Mouse (Mus musculus): Measurements from ENCODE around the gene Rnf41.

The Rnf41 gene

DNA sequence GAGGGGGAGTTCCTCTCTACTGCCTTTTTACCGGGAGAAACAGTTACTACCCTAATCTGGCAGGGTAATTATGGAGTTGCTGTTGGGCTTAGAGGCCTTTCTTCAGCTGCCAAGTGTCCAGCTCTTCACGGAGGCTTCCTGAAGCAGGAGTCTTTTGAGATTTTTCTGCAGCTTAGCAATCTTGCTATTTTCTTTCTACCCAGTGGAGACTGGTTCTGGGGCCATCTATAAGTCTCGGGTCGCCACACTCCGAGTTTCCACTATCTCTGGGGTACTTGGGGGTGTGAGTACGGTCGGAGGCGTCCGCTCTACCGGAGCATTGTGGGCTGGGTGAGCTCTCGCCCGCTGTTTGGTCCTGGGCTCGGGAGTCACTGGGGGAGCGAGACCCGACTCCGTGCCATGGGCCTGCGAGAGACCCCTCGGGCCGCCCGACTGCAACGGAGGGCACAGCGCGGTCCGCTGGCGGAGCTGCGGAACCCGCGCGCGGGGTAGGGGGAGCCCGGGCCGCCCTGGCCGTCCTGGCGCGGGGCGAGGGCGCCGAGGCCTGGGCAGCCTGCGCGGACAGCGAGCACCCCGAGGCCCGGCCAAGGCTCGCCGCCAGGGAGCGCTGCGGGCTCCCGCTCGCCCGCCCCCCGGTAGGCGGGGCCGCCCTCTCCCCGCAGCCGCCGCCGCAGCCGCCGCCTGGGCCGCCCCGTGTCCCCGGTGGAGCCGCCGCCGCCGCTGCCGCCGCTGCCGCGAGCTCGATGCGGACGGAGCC, 34.8 kb upstream of the Rnf41 start, which contains the start of gene Ankrd52:
Ankrd52 (plus strand) TSS at position 661 of the 757 bp plus-strand sequence.
- ChIA-PET POLR2A (interaction anchor here in 3 of 4 experiments (0.5 to 5.7 kb wide), 55 partner anchors 8 to 371 kb away, joined by 3 to 43 read pairs (median 4); partner anchors contain the start of genes Cnpy2 (in 3 of the 3), Myl6 (in 3 of the 3), Nabp2 (in 3 of the 3) and Pan2 (in 3 of the 3)), CTCF (interaction anchor here (0.6 to 2.6 kb wide), 25 partner anchors 8 to 219 kb away, joined by 3 to 11 read pairs (median 4); partner anchors contain the start of genes Nabp2 (in 2 of the 4), Rnf41 (in 2 of the 4), Cnpy2 (in 1 of the 4) and Coq10a (in 1 of the 4))

DNA sequence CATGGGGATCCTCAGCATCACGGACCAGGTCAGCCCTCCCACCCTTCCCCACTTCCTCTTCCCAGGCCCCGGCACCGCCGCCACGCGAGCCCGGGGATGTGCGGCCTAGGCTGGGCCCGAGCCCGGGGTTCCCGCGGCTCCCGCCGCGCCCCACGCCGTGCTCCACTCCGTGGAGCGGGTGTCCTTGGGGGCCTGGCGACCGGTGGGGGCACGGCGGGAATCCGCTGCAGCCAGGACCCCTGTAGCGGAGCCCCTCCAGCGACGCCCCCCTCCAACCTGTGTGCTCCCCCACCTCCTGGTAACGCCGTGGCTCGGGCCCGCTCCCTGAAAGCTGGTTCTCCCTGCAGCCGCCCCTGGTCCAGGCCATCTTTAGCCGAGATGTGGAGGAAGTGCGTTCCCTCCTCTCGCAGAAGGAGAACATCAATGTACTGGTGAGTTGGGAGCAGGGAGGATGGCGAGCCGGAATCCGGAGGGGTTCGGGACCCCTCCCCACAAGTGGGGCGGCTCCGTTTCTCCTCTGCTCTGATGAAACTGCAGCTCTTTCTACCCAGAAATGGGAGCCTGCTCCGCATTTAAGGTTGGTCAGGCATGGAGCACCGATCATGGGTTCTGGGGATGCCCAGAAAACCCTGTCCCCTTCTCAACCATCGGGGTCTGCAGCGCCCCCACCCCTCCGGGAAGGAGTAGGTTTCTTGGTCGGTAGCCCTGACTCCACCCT, 34.1 kb upstream of the Rnf41 start:
- ChIA-PET CTCF (interaction anchor here (0.6 to 2.6 kb wide), 13 partner anchors 9 to 937 kb away, joined by 3 to 11 read pairs (median 6); partner anchors contain the start of genes Nabp2 (in 2 of the 4), Rnf41 (in 2 of the 4), Coq10a (in 1 of the 4) and Esyt1 (in 1 of the 4)), POLR2A (interaction anchor here in 3 of 4 experiments (0.5 to 5.7 kb wide), 40 partner anchors 8 to 370 kb away, joined by 3 to 43 read pairs (median 4); partner anchors contain the start of genes Cnpy2 (in 3 of the 3), Myl6 (in 3 of the 3), Nabp2 (in 3 of the 3) and Rnf41 (in 3 of the 3))

DNA sequence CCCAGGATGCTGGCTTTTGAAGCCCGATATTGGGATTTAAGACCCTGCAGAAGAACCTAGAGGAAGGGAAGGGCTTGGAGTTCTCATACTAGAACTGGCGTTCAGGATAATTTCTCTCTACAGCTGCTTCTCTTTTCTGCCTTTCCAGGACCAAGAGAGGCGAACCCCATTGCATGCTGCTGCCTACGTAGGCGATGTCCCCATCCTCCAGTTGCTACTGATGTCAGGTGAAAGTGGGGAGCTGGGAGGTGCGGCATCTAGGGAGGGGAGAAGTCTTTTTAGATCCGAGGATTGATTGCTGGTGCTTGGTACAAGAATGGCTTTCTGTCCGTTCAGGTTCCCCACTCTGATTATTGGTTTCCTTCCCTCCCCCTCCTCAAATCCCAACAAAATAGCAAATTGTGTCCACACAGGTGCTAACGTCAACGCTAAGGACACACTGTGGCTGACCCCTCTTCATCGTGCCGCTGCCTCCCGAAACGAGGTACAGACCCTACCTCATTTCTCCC, 33.5 kb upstream of the Rnf41 start:
- POLR2A ChIA-PET, result interaction anchor here in 3 of 4 experiments (0.7 to 5.7 kb wide), 20 partner anchors 8 to 188 kb away, joined by 3 to 43 read pairs (median 6); partner anchors contain the start of genes Cnpy2 (in 2 of the 3), Nabp2 (in 2 of the 3), Rnf41 (in 2 of the 3) and Coq10a (in 1 of the 3)

GRCm38 (mm10) chr10:128378462-128378861, 33.0 kb upstream of the Rnf41 start:
- CTCF ChIA-PET, result interaction anchor here in 1 of 4 experiments (1.2 to 2.6 kb wide), 3 partner anchors 10 to 62 kb away, joined by 3 to 11 read pairs (median 5); partner anchors contain the start of gene Coq10a
- POLR2A ChIA-PET, result interaction anchor here in 3 of 4 experiments (0.6 to 5.7 kb wide), 14 partner anchors 8 to 187 kb away, joined by 3 to 43 read pairs (median 6); partner anchors contain the start of genes Cnpy2 (in 2 of the 3), Nabp2 (in 2 of the 3), Rnf41 (in 2 of the 3) and Myl6 (in 1 of the 3)

More for the DNA sequence above, 33.5 kb upstream of the Rnf41 start:
- CTCF ChIA-PET, result interaction anchor here in 3 of 4 experiments (0.7 to 2.6 kb wide), 7 partner anchors 9 to 235 kb away, joined by 3 to 11 read pairs (median 7); partner anchors contain the start of genes Coq10a (in 1 of the 3), Nabp2 (in 1 of the 3) and Rnf41 (in 1 of the 3)

DNA sequence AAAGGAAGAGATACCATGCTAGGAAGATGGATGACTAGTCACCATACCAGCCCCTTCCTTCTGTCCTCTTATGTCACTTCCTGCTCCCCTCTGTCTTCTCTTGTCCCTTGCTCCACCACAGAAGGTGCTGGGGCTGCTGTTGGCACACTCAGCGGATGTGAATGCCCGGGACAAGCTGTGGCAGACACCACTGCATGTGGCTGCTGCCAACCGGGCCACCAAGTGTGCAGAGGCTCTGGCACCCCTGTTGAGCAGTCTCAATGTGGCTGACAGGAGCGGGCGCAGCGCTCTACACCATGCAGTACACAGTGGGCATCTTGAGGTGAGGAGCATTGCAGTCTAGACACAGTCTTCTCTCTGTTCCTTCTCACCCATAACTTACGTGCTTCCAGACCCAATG, 32.2 kb upstream of the Rnf41 start:
- POLR2A ChIA-PET, result interaction anchor here in 2 of 4 experiments (0.9 to 3.0 kb wide), 5 partner anchors 9 to 187 kb away, joined by 3 to 10 read pairs (median 3); partner anchors contain the start of gene Pa2g4 (in 1 of the 2)
- CTCF ChIA-PET, result interaction anchor here in 1 of 4 experiments (1.2 kb wide), 1 partner anchor 21 kb away, joined by 3 read pairs; no protein-coding TSS in a partner anchor

GRCm38 (mm10) chr10:128380565-128380964, 30.9 kb upstream of the Rnf41 start:
- CTCF ChIA-PET, result interaction anchor here in 2 of 4 experiments (0.5 to 0.8 kb wide), 6 partner anchors 8 to 146 kb away, joined by 3 to 4 read pairs (median 3); partner anchors contain the start of genes Nabp2 (in 1 of the 2) and Rnf41 (in 1 of the 2)
- POLR2A ChIA-PET, result interaction anchor here in 3 of 4 experiments (0.6 to 3.0 kb wide), 19 partner anchors 10 to 350 kb away, joined by 3 to 10 read pairs (median 3); partner anchors contain the start of genes Nabp2 (in 2 of the 3), Rnf41 (in 2 of the 3), Coq10a (in 1 of the 3) and Cs (in 1 of the 3)

- ChIA-PET CTCF (interaction anchor here in 2 of 4 experiments (0.8 to 2.5 kb wide), 4 partner anchors 9 to 170 kb away, joined by 3 to 9 read pairs (median 4); no protein-coding TSS in a partner anchor), POLR2A (interaction anchor here in 2 of 4 experiments (0.7 to 2.0 kb wide), 10 partner anchors 11 to 202 kb away, joined by 3 to 7 read pairs (median 3); partner anchors contain the start of genes Cnpy2 (in 1 of the 2), Coq10a (in 1 of the 2), Nabp2 (in 1 of the 2) and Rnf41 (in 1 of the 2))
These were observed 29.0 kb upstream of the Rnf41 start for GRCm38 (mm10) chr10:128382482-128382881.

DNA sequence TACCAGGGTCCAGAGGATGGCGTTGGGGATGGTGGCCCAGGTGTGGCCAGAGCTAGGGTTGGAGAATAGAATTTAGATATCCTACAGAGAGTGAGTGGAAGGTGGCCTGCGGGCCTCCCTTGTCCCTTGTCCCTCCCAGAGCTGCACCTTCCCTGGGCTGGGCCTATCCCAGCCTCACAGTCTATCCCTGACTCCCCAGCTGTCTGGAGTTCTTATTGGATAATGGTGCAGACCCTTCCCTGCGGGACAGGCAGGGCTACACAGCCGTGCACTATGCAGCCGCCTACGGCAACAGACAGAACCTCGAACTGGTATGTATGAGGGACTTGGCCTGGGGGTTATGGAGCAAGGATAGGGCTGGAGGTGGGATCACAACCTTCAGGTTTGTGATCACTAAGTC, 25.6 kb upstream of the Rnf41 start:
- CTCF ChIA-PET, result interaction anchor here in 2 of 4 experiments (0.5 to 1.0 kb wide), 2 partner anchors 10 to 54 kb away, joined by 3 to 4 read pairs; no protein-coding TSS in a partner anchor
- POLR2A ChIA-PET, result interaction anchor here in 2 of 4 experiments (0.7 to 2.6 kb wide), 9 partner anchors 10 to 279 kb away, joined by 3 to 6 read pairs (median 4); partner anchors contain the start of genes Ankrd52 (in 1 of the 2) and Coq10a (in 1 of the 2)

DNA sequence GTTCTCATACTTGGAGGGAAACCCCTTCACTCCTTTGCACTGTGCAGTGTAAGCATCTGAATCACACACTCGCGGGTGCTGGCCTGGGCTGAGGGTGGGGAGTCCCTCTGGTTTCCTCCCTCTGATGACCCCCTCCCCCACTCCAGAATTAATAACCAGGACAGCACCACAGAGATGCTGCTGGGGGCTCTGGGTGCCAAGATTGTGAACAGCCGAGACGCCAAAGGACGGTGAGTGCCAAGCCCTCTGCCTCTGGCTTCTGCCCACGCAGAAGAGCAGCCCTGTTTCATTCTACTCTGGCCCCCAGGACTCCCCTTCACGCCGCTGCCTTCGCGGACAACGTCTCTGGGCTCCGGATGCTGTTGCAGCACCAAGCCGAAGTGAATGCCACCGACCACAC, 22.5 kb upstream of the Rnf41 start:
- CTCF ChIA-PET, result no interaction called here
- POLR2A ChIA-PET, result no interaction called here

DNA sequence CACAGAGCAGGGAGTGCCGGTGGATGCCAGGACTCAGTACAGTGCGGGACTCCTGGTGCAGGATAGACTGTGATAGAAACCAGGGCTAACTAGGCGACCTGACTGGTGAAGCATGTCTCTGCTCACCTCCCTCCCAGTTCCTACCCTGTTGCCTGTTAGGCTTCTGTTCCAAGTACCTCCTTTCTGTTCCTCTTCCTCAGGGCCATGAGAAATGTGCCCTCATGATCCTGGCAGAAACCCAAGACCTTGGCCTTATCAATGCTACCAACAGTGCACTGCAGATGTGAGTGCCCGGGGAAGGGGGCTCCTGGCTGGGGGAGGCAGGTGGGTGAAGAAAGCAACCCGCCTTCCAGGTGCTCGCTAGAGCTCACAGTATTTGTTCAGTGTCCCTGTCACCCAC, 21.9 kb upstream of the Rnf41 start:
- POLR2A ChIA-PET, result interaction anchor here (0.8 to 1.6 kb wide), 5 partner anchors 10 to 51 kb away, joined by 3 to 4 read pairs (median 3); partner anchors contain the start of genes Ankrd52 (in 1 of the 4) and Slc39a5 (in 1 of the 4)
- CTCF ChIA-PET, result no interaction called here

DNA sequence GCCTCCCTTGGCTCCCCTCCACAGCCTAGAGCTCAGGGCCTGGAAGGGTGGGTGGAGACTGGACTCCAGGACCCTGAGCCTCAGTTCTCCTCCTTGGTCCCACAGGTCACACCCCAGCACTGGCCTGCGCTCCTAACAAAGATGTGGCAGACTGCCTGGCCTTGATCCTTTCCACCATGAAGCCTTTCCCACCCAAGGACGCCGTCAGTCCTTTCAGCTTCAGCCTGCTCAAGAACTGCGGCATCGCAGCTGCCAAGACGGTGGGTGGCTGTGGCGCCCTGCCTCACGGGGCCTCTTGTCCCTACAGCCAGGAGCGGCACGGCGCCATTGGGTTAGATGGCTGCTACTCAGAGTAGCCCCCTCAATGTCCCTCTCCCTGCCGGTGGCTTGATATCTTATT, 21.1 kb upstream of the Rnf41 start:
- ChIA-PET CTCF (no interaction called here), POLR2A (interaction anchor here (0.8 to 1.6 kb wide), 7 partner anchors 9 to 109 kb away, joined by 3 to 4 read pairs (median 3); partner anchors contain the start of genes Ankrd52 (in 2 of the 4) and Slc39a5 (in 1 of the 4))

- POLR2A ChIA-PET, result no interaction called here
These were observed 19.6 kb upstream of the Rnf41 start for GRCm38 (mm10) chr10:128391850-128392249.

DNA sequence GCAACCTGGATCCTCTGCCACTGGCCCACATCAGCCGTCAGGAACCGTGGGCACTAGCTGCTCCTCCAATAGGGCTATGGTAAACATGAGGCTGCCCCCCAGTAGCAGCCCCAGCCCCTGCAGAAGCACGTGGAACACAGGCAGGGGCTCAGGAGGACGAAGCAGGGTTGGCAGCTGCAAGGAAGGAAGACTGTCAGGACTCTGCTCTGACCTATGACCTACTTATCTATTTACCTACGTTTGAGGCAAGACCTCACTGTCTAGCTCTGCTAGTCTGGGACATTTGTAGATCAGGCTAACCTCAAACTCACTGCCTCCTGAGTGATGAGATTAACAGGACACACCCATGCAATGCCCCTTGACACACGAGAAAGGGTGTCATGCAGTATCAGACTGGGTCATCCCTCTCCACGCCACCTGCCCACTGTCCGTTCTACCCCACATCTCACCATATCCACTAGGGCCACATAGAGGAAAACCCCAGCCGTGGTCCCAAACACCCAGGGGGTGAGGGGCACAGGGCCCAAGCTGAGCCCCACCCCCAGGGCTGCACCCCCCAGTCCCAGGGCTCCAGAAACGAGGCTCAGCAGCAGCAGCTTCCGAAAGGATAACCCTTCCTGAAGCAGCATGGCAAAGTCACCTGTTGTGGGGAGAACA, 15.3 kb upstream of the Rnf41 start:
- ChIA-PET CTCF (interaction anchor here in 1 of 4 experiments (0.9 kb wide), 1 partner anchor 21 kb away, joined by 3 read pairs; no protein-coding TSS in a partner anchor), POLR2A (interaction anchor here in 3 of 4 experiments (0.6 to 3.1 kb wide), 15 partner anchors 10 to 811 kb away, joined by 3 to 9 read pairs (median 4); partner anchors contain the start of genes Nabp2 (in 2 of the 3), Rnf41 (in 2 of the 3), Ankrd52 (in 1 of the 3) and Cnpy2 (in 1 of the 3))

More at GRCm38 (mm10) chr10:128391850-128392249, 19.6 kb upstream of the Rnf41 start:
- CTCF ChIA-PET, result no interaction called here

GRCm38 (mm10) chr10:128396716-128397264, 14.7 kb upstream of the Rnf41 start:
- ChIA-PET CTCF (interaction anchor here in 1 of 4 experiments (0.5 to 0.6 kb wide), 2 partner anchors 44 to 180 kb away, joined by 3 to 4 read pairs; no protein-coding TSS in a partner anchor), POLR2A (interaction anchor here in 3 of 4 experiments (0.6 to 1.6 kb wide), 13 partner anchors 11 to 187 kb away, joined by 3 to 7 read pairs (median 4); partner anchors contain the start of genes Ankrd52 (in 1 of the 3), Cnpy2 (in 1 of the 3), Coq10a (in 1 of the 3) and Myl6 (in 1 of the 3))

- CTCF ChIA-PET, result interaction anchor here in 2 of 4 experiments (0.5 to 1.1 kb wide), 3 partner anchors 14 to 180 kb away, joined by 3 to 4 read pairs (median 3); no protein-coding TSS in a partner anchor
- POLR2A ChIA-PET, result interaction anchor here in 2 of 4 experiments (1.2 to 1.6 kb wide), 5 partner anchors 14 to 149 kb away, joined by 3 to 7 read pairs (median 5); partner anchors contain the start of genes Coq10a (in 1 of the 2), Myl6b (in 1 of the 2), Nabp2 (in 1 of the 2) and Rnf41 (in 1 of the 2)
These were observed 14.0 kb upstream of the Rnf41 start for GRCm38 (mm10) chr10:128397466-128397865.

All from embryonic stem cell, embryonic (primary cell).